Mouse (Mus musculus) CH12.LX (cell line): Measurements from ENCODE around the gene Txndc15. TPM values are rescaled to one million over a fixed set of nuclear protein-coding genes. Genes with fewer than 3 reads are reported as not detected.
"Not testable (repeated sequence)": the region's sequence is repeated elsewhere in the genome, so short reads cannot be mapped to it uniquely, and the experiment has no call there.

ENCODE experiments used
- DNase-seq: peaks from one replicate; pipeline ENCODE4 v3.0.0-alpha.2; 2013; ENCODE audit errors: extremely low read depth
- H3K27ac ChIP-seq: 2 replicates; pipeline ENCODE4 v1.5.1; 2012; ENCODE audit warnings: low read depth, mild to moderate bottlenecking, control low read depth, moderate library complexity; ENCODE audit not compliant: insufficient read depth
- H3K27me3 ChIP-seq: replicated peaks from 2 replicates; pipeline ENCODE3; 2012; ENCODE audit warnings: inconsistent platforms
- H3K36me3 ChIP-seq, 2 experiments: replicated peaks in 1 of 2; 2 replicates each; pipeline versions ENCODE3 to v1.6.1; 2012; ENCODE audit warnings: inconsistent platforms in 1 of 2, low read length in 1 of 2, mild to moderate bottlenecking in 1 of 2, mixed read lengths in 1 of 2, moderate library complexity in 1 of 2; ENCODE audit not compliant: control insufficient read depth in 1 of 2, insufficient read depth in 1 of 2
- H3K4me1 ChIP-seq, 2 experiments: 2 replicates each; pipeline ENCODE4 v1.6.1; 2012; ENCODE audit warnings: inconsistent platforms in 1 of 2, moderate library complexity in 1 of 2; ENCODE audit not compliant: insufficient read depth in 2 of 2, control insufficient read depth in 1 of 2
- H3K4me2 ChIP-seq: 2 replicates; pipeline ENCODE4 v1.6.1; 2012; ENCODE audit warnings: low read depth, mild to moderate bottlenecking, control low read depth; ENCODE audit not compliant: poor library complexity, insufficient read depth, severe bottlenecking
- H3K4me3 ChIP-seq, 3 experiments: fragments of 150-350 bp in 1 of 3; sonication (generic) in 1 of 3; replicated peaks in 1 of 3; 2 replicates each; pipeline versions ENCODE3 to v1.5.1; 2011 to 2012; ENCODE audit warnings: low read depth in 2 of 3, low read length in 2 of 3, mild to moderate bottlenecking in 2 of 3, moderate library complexity in 2 of 3, control low read depth in 1 of 3, improper control_type of control experiment in 1 of 3, inconsistent platforms in 1 of 3, mixed read lengths in 1 of 3; ENCODE audit not compliant: poor library complexity in 1 of 3
- H3K79me2 ChIP-seq: replicated peaks from 2 replicates; pipeline ENCODE4 v1.6.1; 2012; ENCODE audit warnings: mild to moderate bottlenecking, moderate library complexity; ENCODE audit not compliant: control insufficient read depth, poor library complexity, insufficient read depth, severe bottlenecking; ENCODE audit errors: extremely low read depth
- H3K9ac ChIP-seq: 2 replicates; pipeline ENCODE4 v1.6.1; 2012; ENCODE audit warnings: low read depth, mild to moderate bottlenecking, control low read depth, moderate library complexity; ENCODE audit not compliant: insufficient read depth
- H3K9me3 ChIP-seq: replicated peaks from 2 replicates; pipeline ENCODE3; 2012; ENCODE audit warnings: low read length, inconsistent platforms, mixed read lengths
- CHD1 ChIP-seq: IDR thresholded peaks from 2 replicates; pipeline ENCODE4 v1.6.1; 2012; ENCODE audit warnings: low read depth, low read length, improper control_type of control experiment, inconsistent platforms
- ELF1 ChIP-seq: IDR thresholded peaks from 2 replicates; pipeline ENCODE4 v1.6.1; 2014; ENCODE audit warnings: low read depth, mild to moderate bottlenecking, inconsistent platforms, low read length, improper control_type of control experiment
- GABPA ChIP-seq: IDR thresholded peaks from 2 replicates; pipeline ENCODE4 v1.6.1; 2012; ENCODE audit warnings: low read depth, low read length, improper control_type of control experiment, inconsistent platforms; ENCODE audit not compliant: insufficient replicate concordance
- HCFC1 ChIP-seq: IDR thresholded peaks from 2 replicates; pipeline ENCODE4 v1.6.1; 2012; ENCODE audit warnings: low read depth, mild to moderate bottlenecking, inconsistent platforms, low read length, improper control_type of control experiment
- JUN ChIP-seq: IDR thresholded peaks from 2 replicates; pipeline ENCODE4 v1.6.1; 2011; ENCODE audit warnings: low read depth, mild to moderate bottlenecking, low read length, improper control_type of control experiment, moderate library complexity; ENCODE audit not compliant: insufficient read depth
- MXI1 ChIP-seq: IDR thresholded peaks from 2 replicates; pipeline ENCODE4 v1.6.1; 2011; ENCODE audit warnings: mild to moderate bottlenecking, low read depth, low read length, improper control_type of control experiment
- NRF1 ChIP-seq: IDR thresholded peaks from 2 replicates; pipeline ENCODE4 v1.6.1; 2014; ENCODE audit warnings: low read depth, mild to moderate bottlenecking, inconsistent platforms, low read length, improper control_type of control experiment, moderate library complexity
- POLR2AphosphoS2 ChIP-seq: IDR thresholded peaks from 2 replicates; pipeline ENCODE4 v1.6.1; 2011; ENCODE audit warnings: low read depth, low read length, improper control_type of control experiment
- ZNF384 ChIP-seq: IDR thresholded peaks from 2 replicates; pipeline ENCODE4 v1.6.1; 2012; ENCODE audit warnings: low read depth, low read length, improper control_type of control experiment, inconsistent platforms
- dilution Hi-C: fragments of 300-500 bp; cut with MboI; formaldehyde crosslinking; loops from 2 replicates; pipeline ENCODE4 v1.14.3; 2020; ENCODE audit warnings: low sequenced_read_pairs; ENCODE audit not compliant: extremely low pct_unique_long_range_greater_than_20kb, extremely low pct_ligation_motif_present
- in situ Hi-C: fragments of 300-500 bp; cut with MboI; formaldehyde crosslinking; loops from 3 replicates; pipeline ENCODE4 v1.14.3; 2019; ENCODE audit warnings: low sequenced_read_pairs, low pct_ligation_motif_present, low pct_unique_long_range_greater_than_20kb, mixed read lengths
- polyA plus RNA-seq: library from polyadenylated mRNA; unstranded; fragments of >175 nt; gene quantifications from 2 replicates; pipeline ENCODE4 v1.2.1, GENCODE M21; 2012; ENCODE audit warnings: low read depth; ENCODE audit not compliant: insufficient read length
- total RNA-seq, 2 experiments: library from RNA; depleted of rRNA; stranded (reverse); fragments of 300-350 nt in 1 of 2; fragments of >200 nt in 1 of 2; gene quantifications; 2 replicates each; pipeline ENCODE4 v1.2.3; 2012 to 2014

Gene Txndc15
- total and polyA plus RNA-seq, 3 experiments: 34.6 to 48.7 (median 37.4) TPM

DNA sequence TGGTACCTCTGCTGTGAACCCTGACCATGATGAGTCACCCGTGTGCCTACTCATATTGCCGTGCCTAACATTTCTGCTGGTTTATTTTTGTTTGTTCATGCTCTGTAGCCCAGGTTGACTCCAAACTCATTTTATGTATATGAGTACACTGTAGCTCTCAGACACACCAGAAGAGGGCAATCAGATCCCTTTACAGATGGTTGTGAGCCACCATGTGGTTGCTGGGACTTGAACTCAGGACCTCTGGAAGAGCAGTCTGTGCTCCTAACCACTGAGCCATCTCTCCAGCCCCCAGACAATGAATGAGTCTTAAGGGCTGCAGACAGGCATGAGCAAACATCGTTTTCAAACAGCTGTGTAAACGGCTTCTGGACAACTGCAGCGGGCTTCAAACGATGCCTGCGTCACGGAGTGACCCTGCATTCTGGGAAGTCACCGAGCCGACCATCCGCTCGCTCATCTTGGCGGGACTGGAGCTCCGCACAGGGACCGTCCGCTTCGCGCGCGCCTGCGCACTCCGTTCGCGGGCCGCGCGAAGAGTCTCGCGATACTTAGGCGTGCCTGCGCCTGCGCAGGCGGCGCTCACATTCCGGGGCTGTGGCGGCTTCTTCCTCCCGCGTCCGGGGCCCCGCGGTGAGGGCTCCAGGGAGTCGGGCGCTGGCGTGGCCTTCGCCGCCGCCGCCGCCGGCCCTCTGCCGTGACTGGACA is 21.8 kb upstream of the Txndc15 start, which contains the start of gene B230219D22Rik (continued):
- TF ChIP-seq POLR2AphosphoS2 (peak; percentile 87; the same call in 1 of the 2 replicates), JUN (no peak)

DNA sequence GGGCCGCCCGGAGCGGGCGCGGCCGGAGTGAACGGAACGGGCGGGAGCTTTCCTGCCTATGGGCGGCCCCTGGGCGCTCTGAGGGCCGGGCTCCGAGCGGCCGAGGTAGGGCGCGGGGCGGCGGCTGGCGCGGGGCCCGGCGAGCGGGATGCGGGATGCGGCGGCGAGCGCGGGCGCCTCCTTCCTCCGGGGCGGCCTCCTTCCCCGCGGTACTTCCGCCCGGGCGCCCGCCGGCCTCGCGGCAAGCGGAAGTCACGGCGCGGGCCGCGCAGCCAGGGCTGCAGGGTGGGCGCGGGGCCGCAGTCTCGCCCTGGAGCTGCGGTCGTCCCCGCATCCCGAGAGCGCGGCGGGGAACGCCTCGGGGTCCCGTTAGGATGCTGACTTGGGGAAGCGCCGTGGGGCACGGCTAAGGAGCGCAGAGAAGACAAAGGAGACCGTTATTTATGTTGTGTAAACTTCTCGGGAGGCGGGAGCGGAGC is 21.2 kb upstream of the Txndc15 start:
- Histone ChIP-seq H3K4me1 (peaks cover 3 to 25% of the 10 kb centered on the region in 2 experiments; a peak in 3 of 4 replicates), H3K79me2 (peaks cover 51% of the 10 kb centered on the region), H3K9me3 (no peaks in the 10 kb centered on the region), H3K36me3 (peaks cover 3 to 20% of the 10 kb centered on the region in 2 experiments), H3K4me3 (peak overlapping the region; percentile 70 to 91 (median 79)), H3K27ac (peak overlapping the region; percentile 73), H3K9ac (peak overlapping the region; percentile 100), H3K27me3 (no peaks in the 10 kb centered on the region), H3K4me2 (no peak overlapping the region)
- in situ Hi-C loops: no loop called here
- DNase-seq: no peak
- TF ChIP-seq HCFC1 (no peak), MXI1 (peak; percentile 19; the same call in 1 of the 2 replicates)
- dilution Hi-C loops: no loop called here

GRCm38 (mm10) chr13:55694110-55694509 is 20.3 kb upstream of the Txndc15 start:
- Histone ChIP-seq H3K9ac (peak overlapping the region; percentile 100), H3K79me2 (peaks cover 60% of the 10 kb centered on the region), H3K9me3 (no peaks in the 10 kb centered on the region), H3K27me3 (no peaks in the 10 kb centered on the region), H3K27ac (no peak overlapping the region)
- peak; percentile 22 for DNase-seq
- no peak for TF ChIP-seq NRF1
- TF ChIP-seq GABPA: no peak
- TF ChIP-seq ELF1: no peak
- no peak for TF ChIP-seq CHD1
- TF ChIP-seq, all 38 proteins: peak for 0
- peaks cover 3 to 25% of the 10 kb centered on the region in 2 experiments; a peak in 3 of 4 replicates for H3K4me1 ChIP-seq
- H3K36me3 ChIP-seq: peaks cover 10 to 28% of the 10 kb centered on the region in 2 experiments
- dilution Hi-C loops: no loop called here
- peak overlapping the region; percentile 99 for H3K4me2 ChIP-seq
- in situ Hi-C loops: no loop called here
- H3K4me3 ChIP-seq: peak overlapping the region; percentile 70 to 91 (median 79)

DNA sequence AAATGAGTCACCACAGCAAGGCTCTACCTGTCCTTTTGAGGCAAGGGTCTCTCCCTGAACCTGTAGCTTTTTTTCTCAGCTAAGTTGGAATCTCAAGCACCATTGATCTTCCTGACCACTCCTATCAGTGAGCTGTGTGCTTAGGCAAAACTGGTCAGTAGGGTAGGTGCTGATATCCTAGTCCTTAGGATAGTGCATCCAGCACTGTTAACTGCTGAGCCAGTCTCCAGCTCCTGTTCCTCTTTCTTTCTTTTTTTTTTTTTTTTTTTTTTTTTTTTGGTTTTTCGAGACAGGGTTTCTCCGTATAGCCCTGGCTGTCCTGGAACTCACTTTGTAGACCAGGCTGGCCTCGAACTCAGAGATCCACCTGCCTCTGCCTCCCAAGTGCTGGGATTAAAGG is 18.5 kb upstream of the Txndc15 start:
- H3K27ac ChIP-seq, H3K4me3 ChIP-seq, H3K27me3 ChIP-seq, dilution Hi-C loops, in situ Hi-C loops, H3K4me2 ChIP-seq, H3K9ac ChIP-seq, H3K9me3 ChIP-seq, DNase-seq: not testable (repeated sequence)
- peaks cover 21 to 46% of the 10 kb centered on the region in 2 experiments for H3K36me3 ChIP-seq
- H3K4me1 ChIP-seq: peaks cover 3 to 25% of the 10 kb centered on the region in 2 experiments; a peak in 3 of 4 replicates
- H3K79me2 ChIP-seq: peaks cover 74% of the 10 kb centered on the region
- TF ChIP-seq ZNF384: peak; percentile 21; the same call in 1 of the 2 replicates
